Mouse (Mus musculus): Measurements from ENCODE around the gene Cdk5r2. TPM values are rescaled to one million over a fixed set of nuclear protein-coding genes. Genes with fewer than 3 reads are reported as not detected.

Gene Cdk5r2
- total RNA-seq, 2 experiments from 2014 or later, result 4.1 to 4.8 TPM

DNA sequence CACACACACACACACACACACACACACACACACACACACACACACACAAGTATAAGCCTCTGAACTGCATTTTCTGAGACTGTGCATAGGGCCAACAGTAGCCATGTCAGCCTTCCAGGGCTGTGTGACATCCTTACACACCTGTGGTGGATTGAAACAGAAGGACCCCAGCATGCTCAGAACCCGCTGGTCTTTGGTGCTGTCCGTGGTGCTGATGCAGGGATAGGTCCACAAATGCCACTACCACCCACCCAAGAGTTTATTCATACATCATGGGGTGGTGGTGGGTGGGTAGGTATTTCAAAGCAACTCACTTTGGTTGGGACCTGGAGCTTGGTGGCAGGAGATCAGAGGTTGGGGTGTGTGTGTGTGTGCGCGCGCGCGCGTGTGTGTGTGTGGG lies 36.8 kb downstream of the Cdk5r2 start:
- DNase-seq (ENCODE audit: low spot score in 2 of 2), result no peak

DNA sequence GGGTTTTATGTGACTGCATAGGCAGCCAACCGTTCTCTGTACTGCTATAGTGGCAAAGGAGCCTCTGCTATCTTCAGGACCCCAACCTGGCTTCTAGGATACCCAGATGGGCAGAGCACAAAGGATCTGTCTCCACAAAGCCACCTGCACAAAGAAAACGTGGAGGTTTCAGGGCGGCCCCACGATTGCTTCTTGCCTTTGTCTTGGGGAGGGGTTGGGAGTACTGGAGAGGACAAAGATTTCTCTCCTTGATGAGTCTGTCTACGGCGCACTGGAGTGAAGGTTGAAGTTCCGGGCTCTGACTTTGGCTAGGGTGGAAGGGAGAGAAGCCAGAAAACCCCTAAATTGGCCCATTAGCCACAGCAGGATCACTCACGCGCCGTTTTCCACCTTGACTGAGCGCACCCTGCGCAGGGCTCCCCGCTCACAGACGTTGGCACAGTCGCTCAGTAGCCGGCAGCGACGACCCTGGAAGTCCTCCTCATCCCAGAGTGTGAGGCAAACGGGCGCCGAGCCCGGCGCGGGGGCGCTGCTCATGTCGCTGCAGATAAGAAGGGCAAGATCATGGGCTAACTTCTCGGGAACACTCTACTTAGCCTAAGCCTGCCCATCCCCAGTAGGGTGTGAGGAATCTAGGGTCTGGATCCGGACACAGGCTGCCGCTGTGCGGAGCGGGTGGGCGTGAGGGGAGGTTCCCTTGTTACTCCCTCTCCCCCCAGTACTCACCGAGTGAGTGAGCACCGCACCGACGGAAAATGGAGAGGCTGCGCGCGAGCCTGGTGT lies 37.8 kb downstream of the Cdk5r2 start:
- DNase-seq (ENCODE audit: low spot score in 2 of 2), result no peak

DNA sequence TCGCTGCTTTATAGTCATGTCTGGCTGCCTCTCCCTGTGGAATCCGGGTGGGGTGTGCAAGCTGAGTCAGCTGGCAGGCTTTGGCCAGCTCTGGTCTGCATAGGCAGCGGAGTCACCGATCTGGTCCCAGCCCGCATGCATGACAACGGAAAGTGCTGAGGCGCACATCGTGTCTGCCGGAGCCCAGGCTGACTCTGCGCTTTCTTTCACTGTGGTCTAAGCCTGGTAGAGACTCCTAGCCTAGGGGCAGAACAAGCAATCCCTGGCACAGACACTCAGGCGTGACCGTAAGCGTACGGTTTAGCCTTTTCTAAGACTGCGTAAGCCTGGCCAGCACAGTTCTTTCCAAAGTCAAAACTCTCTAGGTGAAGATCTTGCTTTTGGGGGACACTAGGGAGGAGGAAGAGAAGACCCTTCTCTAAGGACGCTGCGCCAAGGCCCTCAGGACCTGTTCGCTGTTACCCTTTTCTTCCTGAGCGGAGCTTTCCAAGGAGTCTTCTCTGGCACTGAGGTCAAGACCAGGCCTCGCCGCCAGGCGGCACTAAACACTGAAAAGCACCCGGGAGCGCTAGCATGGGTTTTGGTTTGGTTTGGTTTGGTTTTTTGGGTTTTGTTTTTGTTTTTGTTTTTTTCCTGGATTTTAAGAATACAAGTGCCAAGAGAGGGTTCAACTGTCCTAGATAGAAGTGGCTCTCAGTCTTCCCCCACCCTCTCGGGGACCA lies 38.6 kb downstream of the Cdk5r2 start, which contains the start of gene Cryba2:
Gene Cryba2 (minus strand): TSS at position 10 of the 722 bp plus-strand sequence.
- peak in 1 of 2 experiments; percentile 57 for DNase-seq (ENCODE audit: low spot score in 2 of 2)

DNA sequence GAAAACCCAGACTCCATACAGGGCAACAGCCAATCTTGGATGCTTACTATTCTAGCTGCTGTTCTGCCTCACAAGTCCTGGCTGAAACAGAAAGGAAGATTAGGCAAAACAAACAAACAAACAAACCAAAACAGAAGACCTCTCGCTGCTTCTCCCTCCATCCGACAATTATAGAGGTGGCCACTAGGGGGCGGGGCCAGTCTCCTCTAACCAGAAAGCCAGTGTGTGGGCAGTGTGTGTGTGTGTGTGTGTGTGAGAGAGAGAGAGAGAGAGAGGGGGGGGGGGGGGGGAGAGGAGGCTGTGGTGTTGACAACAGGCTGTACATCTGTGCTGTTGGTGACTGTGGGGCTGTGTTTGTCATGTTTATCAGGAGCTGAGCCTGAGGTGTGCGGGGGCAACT lies 40.2 kb downstream of the Cdk5r2 start:
- peak; percentile 57 to 66 for DNase-seq (ENCODE audit: low spot score in 2 of 2)

DNA sequence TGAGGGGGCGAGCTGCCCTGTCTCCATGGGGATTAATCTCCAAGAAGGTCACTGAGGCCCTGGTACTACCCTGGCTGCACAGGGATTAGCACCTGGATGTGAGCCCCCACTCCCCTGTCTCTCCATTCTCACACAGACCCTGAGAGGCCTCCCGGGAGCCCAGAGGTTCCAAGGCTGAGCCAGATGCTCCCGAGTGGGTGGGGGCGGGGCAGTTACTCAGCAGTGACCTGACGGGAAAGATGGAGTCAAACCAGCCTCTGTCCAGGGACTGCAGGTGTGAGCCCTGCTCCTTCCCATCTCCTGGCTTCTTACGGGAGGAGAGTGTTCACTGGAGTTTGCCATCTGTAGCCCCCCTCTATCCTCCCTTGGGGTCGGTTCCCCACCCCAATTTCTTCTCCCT lies 43.2 kb downstream of the Cdk5r2 start:
- no peak for DNase-seq (ENCODE audit: low spot score in 2 of 2)

DNA sequence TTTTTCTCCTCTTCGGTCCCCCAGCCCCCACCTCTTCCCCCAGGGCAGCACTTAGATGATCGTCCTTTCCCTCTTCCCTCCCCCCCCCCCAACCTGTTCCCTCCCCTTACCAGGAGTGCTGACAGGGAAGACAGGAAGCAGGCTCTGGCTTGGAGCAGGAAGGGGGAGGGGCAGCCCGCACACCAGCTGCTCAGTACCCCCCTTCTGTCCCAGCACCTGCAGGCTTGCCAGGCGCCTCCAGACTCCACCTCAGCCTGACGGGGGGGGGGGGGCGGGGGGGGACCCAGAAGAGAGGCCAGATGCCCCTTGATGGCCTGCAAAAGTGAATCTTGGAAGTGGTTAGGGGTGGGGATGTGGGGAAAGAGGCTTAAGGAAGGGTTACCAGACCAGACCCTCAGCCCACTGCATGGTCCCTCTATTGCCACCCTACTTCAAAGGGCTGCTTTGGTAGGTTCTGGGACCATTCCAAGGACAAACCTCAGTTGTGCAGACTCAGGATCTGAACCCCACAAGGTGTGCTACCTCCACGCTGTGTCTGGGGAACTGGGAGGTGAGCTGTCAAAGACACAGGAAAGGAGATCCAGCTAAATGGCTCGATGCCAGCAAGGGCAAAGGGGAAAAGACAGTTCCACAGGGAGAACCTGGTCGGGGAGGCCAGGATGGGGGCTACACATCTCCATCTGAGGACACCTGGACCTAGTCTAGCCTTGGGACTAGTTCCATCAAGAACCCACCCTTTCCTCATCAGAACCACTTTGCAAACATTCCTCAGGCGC lies 44.1 kb downstream of the Cdk5r2 start:
- no peak for DNase-seq (ENCODE audit: low spot score in 2 of 2)

DNA sequence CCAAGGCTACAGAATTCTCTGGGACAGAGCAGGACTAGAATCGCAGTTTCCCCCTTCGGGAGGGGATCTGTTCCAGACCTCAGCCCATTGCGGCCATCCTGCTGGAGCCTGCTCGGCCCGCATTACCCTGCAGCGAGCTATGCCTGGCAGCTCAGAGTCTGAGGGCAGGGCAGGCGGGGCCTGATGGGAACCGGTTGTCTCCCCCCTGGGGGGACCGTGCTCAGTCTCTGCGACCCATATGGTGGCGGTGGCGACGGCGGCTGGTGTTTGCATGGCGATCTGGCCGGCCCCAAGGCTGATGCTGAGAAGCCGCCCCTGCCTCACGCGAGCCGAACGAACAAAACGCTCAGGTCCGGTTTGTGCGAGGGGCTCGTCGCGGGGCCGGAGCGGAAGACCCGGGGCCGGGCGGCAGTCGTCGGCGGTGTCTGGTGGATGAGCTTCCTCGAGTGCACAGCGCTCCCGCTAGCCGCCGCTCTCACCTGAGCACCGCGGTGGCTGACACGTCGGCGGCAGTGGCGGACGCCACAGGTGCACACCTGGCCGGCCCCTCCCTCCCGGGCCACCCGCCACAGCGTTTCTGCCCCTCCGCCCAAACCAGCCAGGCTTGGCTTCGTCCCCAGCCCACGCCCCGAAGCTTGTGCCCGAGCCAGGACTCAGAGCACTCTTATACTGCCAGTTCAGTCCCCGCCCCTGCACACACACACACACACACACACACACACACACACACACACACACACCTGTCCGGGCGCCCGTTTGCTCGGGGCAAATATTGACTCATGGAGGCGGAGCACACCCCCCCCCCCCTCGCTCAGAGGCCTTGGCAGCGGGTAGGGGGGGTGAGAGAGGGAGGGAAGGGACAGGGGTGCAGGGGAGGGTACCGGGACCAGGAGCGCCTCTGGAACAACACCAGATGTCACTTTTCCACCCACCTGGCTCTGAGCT lies 45.9 kb downstream of the Cdk5r2 start:
- no peak for DNase-seq (ENCODE audit: low spot score in 2 of 2)

DNA sequence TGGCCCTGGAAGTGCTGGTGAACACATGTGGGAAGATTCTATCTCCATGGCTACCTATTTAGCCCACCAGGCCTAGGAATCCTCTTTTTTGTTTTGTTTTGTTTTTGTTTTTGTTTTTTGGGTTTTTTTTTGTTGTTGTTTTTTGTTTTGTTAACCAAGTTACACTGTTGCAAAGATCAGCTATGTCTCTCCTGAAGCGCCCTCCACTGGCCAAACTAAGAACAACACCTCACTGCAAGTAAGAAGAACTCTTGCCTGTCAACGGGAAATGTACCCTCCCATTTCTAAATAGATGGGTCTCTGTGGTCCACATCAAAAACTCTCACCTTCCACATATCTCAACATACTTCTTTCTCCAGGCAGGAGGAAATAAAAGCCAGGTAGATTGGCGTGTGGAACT lies 47.0 kb downstream of the Cdk5r2 start:
- DNase-seq (ENCODE audit: low spot score in 2 of 2), result peak; percentile 58 to 72

DNA sequence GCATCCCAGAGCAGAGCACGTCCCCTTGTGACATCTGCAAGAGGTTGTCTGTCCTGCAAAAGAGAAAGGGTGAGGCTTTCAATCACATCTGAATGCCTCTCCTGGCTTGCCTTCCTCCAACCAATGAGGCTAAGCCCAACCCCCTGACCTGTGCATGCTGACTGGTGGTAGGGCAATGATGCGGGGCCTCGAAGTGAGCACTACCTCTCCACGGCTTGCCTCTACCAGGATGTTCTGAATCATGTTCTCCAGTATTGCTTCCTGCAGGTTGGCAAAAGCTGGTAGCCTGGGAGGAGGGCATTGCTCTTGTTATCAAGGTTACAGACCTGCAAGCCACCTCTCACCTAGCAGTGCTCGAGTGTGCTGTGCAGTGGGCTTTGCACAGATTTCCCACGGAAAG lies 47.5 kb downstream of the Cdk5r2 start:
- DNase-seq (ENCODE audit: low spot score in 2 of 2), result no peak

Small RNA genes within 50 kb of the gene (microRNA-seq; reads per million reads assigned to microRNA genes)
- gene Mir375 (ENCODE audit: borderline number of aligned reads in 2 of 2), result 76,474 to 78,381 reads per million in 2 experiments

Other genes with a start within 250 kb of the Cdk5r2 start
- 10 to 100 TPM; 14.1 to 23.3 TPM for gene Ttll4, start 193.2 kb upstream of the Cdk5r2 start, total RNA-seq (2021)
- 10 to 100 TPM; 12.0 to 25.3 TPM for gene Cyp27a1, start 141.4 kb upstream of the Cdk5r2 start, total RNA-seq (2021)
- under 1 TPM; 0.17 to 0.26 TPM for gene Prkag3, start 105.7 kb upstream of the Cdk5r2 start, total RNA-seq (2021)
- gene Wnt6, start 83.0 kb upstream of the Cdk5r2 start, total RNA-seq (2021), result 1 to 10 TPM; 2.8 to 2.9 TPM
- gene Wnt10a, start 63.4 kb upstream of the Cdk5r2 start, total RNA-seq (2021), result 1 to 10 TPM in 1 of 2 experiments, under 1 TPM in 1; 0.20 to 1.7 TPM
- 1 to 10 TPM in 1 of 2 experiments, under 1 TPM in 1; 0.96 to 1.2 TPM for gene Fev, start 30.5 kb downstream of the Cdk5r2 start, total RNA-seq (2021)
- gene Cryba2, start 38.2 kb downstream of the Cdk5r2 start, total RNA-seq (2021), result under 1 TPM; 0.58 to 0.76 TPM
- not detected for gene Cfap65, start 80.7 kb downstream of the Cdk5r2 start, total RNA-seq (2021)
- gene Ihh, start 96.7 kb downstream of the Cdk5r2 start, total RNA-seq (2021), result under 1 TPM; 0.13 to 0.20 TPM